Mouse (Mus musculus): ENCODE results near the gene Ltbp3.

Ltbp3 gene

DNA sequence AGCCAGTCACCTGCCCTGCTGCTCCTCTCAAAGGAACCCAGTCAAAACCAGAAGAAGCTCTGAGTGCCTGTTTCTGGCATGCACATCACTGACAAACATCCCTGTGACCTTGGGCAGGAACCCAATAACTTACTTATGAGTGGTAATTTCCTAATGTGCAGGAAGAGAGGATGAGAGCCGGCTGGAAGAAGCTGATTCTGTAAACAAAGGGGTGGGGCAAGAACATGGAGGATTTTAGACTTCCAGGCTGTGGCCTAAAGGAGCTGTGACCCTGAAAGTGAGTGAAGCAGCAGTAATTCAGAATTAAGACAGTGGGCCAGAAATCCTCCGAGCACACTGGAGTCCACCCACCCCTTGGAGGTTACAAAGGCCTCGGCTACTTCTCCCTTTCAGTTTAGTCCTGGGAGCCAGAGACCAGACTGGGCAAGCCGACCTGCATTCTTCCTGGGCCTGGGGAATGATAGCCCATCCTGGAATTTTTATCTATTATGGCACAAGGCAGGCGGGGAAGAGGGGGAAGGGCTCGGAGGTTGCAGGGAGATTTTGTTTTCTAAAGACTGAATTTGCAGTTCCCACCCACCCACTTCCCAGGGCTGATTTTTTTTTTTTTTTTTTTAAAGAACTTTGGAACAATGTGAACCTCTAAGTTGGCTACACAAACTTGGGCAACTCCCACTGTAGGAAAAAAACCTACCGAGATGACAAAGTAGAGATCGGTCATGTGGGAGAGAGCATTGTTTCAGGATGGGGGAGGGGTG lies 65.5 kb downstream of the Ltbp3 start:
- DNase-seq (ENCODE audit: extremely low read depth, low read depth) = no peak

- no peak for DNase-seq (ENCODE audit: extremely low read depth, low read depth)
Measured at GRCm38 (mm10) chr19:5806809-5807205, 66.1 kb downstream of the Ltbp3 start.

DNA sequence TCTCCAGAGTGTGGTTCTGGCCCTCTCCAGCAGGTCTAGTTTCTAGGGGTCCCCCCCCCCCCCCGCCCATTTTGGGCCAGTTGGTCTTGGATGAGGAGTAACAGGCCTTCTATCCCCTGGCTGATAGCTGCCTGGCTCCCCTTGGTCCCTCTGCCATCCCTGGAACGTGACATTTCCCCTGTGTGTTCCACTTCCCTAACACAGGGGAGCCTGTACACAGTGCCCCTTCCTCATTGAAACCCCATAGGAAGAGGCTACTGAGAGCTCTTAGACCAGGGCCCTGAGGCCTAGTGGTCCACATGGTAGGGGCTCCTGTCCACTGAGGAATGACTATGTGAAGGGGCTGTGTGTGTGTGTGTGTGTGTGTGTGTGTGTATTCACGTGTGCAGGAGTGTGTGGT lies 67.0 kb downstream of the Ltbp3 start:
- DNase-seq (ENCODE audit: extremely low read depth, low read depth) = no peak
